Mouse (Mus musculus) lung, embryonic 16.5 days (tissue): ENCODE measurements around the gene Hdgf. TPM values are rescaled to one million over a fixed set of nuclear protein-coding genes. Genes with fewer than 3 reads are reported as not detected.

ENCODE experiments used
- ATAC-seq: fragments of 200-750 bp; cut with Nextera tagmentation; 2 replicates; pipeline ENCODE4 v1.8.0; 2017; ENCODE audit warnings: low read depth, mild to moderate bottlenecking, moderate library complexity
- H3K27ac ChIP-seq: fragments of 300-500 bp; sonication (generic); 2 replicates; pipeline ENCODE4 v1.5.1; 2014; ENCODE audit warnings: mild to moderate bottlenecking, control low read depth, low read length
- H3K27me3 ChIP-seq: fragments of 300-500 bp; sonication (generic); 2 replicates; pipeline ENCODE4 v1.6.1; 2014; ENCODE audit warnings: low read depth, low read length, mixed read lengths; ENCODE audit not compliant: control insufficient read depth, insufficient read depth
- H3K36me3 ChIP-seq: fragments of 300-500 bp; sonication (generic); 2 replicates; pipeline ENCODE4 v1.6.1; 2014; ENCODE audit warnings: low read length; ENCODE audit not compliant: control insufficient read depth, insufficient read depth
- H3K4me1 ChIP-seq: fragments of 300-500 bp; sonication (generic); replicated peaks from 2 replicates; pipeline ENCODE4 v1.6.1; 2014; ENCODE audit warnings: low read length, mixed read lengths; ENCODE audit not compliant: control insufficient read depth, insufficient read depth
- H3K4me2 ChIP-seq: fragments of 300-500 bp; sonication (generic); 2 replicates; pipeline ENCODE4 v1.6.1; 2014; ENCODE audit warnings: low read depth, low read length, control low read depth
- H3K4me3 ChIP-seq: fragments of 300-500 bp; sonication (generic); 2 replicates; pipeline ENCODE4 v1.5.1; 2014; ENCODE audit warnings: mild to moderate bottlenecking, low read length, control low read depth
- H3K9ac ChIP-seq: fragments of 300-500 bp; sonication (generic); 2 replicates; pipeline ENCODE4 v1.6.1; 2014; ENCODE audit warnings: low read length, control low read depth
- H3K9me3 ChIP-seq: fragments of 300-500 bp; sonication (generic); 2 replicates; pipeline ENCODE4 v1.6.1; 2016; ENCODE audit warnings: low read length; ENCODE audit not compliant: control insufficient read depth
- WGBS: fragments of 180-500 bp; shearing (Covaris S2); extraction: QIAGEN DNeasy Blood & Tissue Kit; methylation state at CpG from one replicate; pipeline ENCODE4 v1.1.7; 2014; 5-methylcytosine and 5-hydroxymethylcytosine counted together
- polyA plus RNA-seq: library from polyadenylated mRNA; unstranded; fragments of >200 nt; fragmentation: Nextera tagmentation; extraction: Ambion mirVana; gene quantifications from 2 replicates; pipeline ENCODE4 v1.2.1, GENCODE M21; 2015

The Hdgf gene
- polyA plus RNA-seq, 1 experiment from 2014 or later: 86.3 TPM

- Histone ChIP-seq H3K27ac (no peak overlapping the region), H3K9ac (no peak overlapping the region), H3K36me3 (peaks cover 44% of the 10 kb centered on the region), H3K4me1 (peaks cover 2% of the 10 kb centered on the region; the same call in 1 of the 2 replicates), H3K4me2 (no peak overlapping the region), H3K27me3 (no peaks in the 10 kb centered on the region), H3K4me3 (no peak overlapping the region), H3K9me3 (no peaks in the 10 kb centered on the region)
- ATAC-seq: no peak
- WGBS: 84% methylated on average over 1 of the region's 1 CpGs
Observed at GRCm38 (mm10) chr3:87918551-87918950, 12.4 kb downstream of the Hdgf start.

DNA sequence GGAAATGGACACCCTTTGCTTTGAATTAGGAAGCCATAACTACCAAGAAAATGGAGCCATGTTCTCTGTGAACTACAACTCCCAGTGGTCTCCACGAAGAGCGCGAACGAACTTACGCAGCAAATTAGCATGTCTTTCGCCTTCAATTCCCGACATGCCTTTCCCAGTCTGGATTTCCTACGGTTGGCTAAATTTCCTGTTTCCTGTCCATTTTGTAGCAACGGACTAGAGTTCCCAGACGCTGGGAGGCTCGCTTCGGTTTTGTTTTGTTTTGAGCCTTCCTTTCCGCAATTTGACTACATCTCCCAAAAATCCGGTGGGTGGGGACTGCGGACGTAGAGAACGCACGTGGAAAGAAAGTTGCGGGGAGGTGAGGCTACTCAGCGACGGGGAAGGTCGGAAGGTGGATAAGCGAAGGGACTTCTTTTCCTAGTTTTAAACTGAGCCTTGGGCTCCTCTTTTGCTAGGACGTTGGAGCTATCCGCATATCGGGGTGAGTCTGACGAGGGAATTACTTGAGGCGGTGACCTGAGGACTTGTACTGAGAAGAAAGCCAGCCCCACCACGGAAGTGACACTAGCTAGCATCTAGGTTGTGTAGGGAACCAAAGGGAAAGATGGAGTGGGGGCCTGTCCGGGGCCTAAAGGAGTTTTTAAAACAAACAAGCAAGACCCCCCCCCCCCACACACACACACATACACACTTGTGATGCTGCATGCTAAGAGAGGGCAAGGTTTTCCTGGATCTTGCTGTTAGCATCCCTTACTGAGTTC lies 13.4 kb downstream of the Hdgf start, which contains the start of gene Mrpl24:
Gene Mrpl24, plus strand, starts transcription at position 171 of the 773 bp plus-strand sequence.
- Histone ChIP-seq H3K4me1 (peaks cover 2% of the 10 kb centered on the region; the same call in 1 of the 2 replicates), H3K36me3 (peaks cover 42% of the 10 kb centered on the region)
- WGBS: under 1% methylated on average over 30 of the region's 30 CpGs

DNA sequence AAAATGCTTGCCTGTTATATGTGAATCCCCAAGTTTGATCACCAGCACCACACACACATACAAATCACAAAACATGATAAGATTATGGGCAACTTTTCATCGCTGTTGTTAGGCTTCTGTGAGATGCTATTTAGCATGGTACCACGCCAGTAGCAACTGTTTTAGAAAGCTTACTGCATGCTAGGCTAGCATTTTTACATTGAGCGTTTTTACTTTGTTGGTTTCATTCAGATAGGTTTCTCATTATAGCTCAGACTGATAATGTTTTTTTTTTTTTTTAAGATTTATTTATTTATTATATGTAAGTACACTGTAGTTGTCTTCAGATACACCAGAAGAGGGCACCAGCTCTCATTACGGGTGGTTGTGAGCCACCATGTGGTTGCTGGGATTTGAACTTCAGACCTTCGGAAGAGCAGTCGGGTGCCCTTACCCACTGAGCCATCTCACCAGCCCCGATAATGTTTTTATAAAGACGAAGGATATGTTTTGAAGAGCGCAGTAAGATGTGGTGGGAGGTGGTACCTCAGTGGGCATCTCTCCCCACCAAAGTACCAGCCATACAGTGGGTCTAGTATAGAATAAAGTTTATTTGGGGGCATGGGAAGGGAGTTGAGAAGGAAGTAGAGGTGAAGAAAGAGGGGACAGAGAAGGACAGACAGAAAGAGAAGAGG lies 14.3 kb downstream of the Hdgf start:
- no peak for ATAC-seq
- Histone ChIP-seq H3K4me2 (peak overlapping the region; percentile 62), H3K27ac (no peak overlapping the region), H3K9me3 (no peaks in the 10 kb centered on the region), H3K9ac (no peak overlapping the region; the same call in 1 of the 2 replicates), H3K4me1 (peaks cover 2% of the 10 kb centered on the region; the same call in 1 of the 2 replicates), H3K27me3 (no peaks in the 10 kb centered on the region), H3K36me3 (peaks cover 42% of the 10 kb centered on the region), H3K4me3 (peak overlapping the region; percentile 69)
- 62% methylated on average over 9 of the region's 9 CpGs for WGBS

More for the DNA sequence above, 13.4 kb downstream of the Hdgf start, which contains the start of gene Mrpl24:
- Histone ChIP-seq H3K9ac (peak within 1 kb of the TSS; percentile 78), H3K4me3 (peak within 1 kb of the TSS; percentile 69), H3K4me2 (peak within 1 kb of the TSS; percentile 62), H3K27me3 (no peaks in the 10 kb centered on the region), H3K27ac (peak within 1 kb of the TSS; percentile 90), H3K9me3 (no peaks in the 10 kb centered on the region)
- peak; percentile 88 for ATAC-seq

DNA sequence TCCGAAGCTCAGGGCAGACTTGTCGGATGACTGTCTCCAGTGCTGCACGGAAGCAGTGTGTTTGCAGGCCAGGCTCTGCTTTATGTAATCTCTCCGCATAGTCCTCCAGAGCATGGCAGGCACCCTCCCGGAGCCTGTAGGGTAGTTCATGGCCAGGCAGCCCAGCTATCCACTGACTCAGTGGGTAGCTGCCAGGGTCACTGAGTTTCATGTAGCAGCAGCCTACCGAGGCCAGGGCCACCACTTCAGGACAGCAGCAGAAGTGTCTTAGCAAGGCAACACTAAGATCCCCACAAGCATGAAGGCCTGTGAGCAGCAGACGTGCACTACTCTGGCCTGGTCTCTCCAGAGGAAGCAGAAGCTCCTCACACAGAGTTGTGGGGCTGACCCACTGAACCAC lies 18.9 kb downstream of the Hdgf start:
- 82% methylated on average over 7 of the region's 7 CpGs for WGBS
- H3K9me3 ChIP-seq: no peaks in the 10 kb centered on the region
- peaks cover 37% of the 10 kb centered on the region for H3K36me3 ChIP-seq
- no peak overlapping the region for H3K4me2 ChIP-seq
- ATAC-seq: no peak
- peaks cover 9% of the 10 kb centered on the region for H3K4me1 ChIP-seq
- no peak overlapping the region for H3K27ac ChIP-seq
- no peaks in the 10 kb centered on the region for H3K27me3 ChIP-seq
- no peak overlapping the region for H3K9ac ChIP-seq
- H3K4me3 ChIP-seq: no peak overlapping the region

DNA sequence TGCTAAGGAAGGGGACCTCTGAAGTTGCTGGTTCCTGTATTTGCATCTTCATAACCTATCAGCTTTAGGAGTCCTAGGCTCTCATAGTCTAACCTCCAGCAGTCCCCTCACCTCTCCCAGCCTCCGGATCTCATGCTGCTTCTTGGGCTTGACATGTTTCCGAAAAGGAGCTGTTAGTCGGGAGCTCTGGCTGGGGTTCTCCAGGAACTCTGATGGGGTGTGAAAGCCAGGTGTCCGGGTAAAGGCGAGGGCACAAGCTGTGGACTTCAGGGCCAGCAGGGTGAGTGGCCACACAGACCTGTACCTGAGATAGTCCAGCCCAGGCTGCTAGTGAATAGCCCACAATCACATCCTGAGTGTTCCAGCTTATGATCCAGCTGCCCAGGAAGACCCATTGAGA lies 21.3 kb downstream of the Hdgf start:
- Histone ChIP-seq H3K4me3 (no peak overlapping the region), H3K36me3 (peaks cover 36% of the 10 kb centered on the region), H3K4me1 (peaks cover 13% of the 10 kb centered on the region), H3K4me2 (no peak overlapping the region), H3K27ac (no peak overlapping the region), H3K9me3 (no peaks in the 10 kb centered on the region), H3K9ac (no peak overlapping the region), H3K27me3 (no peaks in the 10 kb centered on the region)
- ATAC-seq: no peak
- WGBS: 86% methylated on average over 5 of the region's 5 CpGs

GRCm38 (mm10) chr3:87929341-87930077 lies 23.4 kb downstream of the Hdgf start:
- peaks cover 22% of the 10 kb centered on the region for H3K36me3 ChIP-seq
- 5% methylated on average over 26 of the region's 26 CpGs for WGBS
- H3K4me1 ChIP-seq: peaks cover 15% of the 10 kb centered on the region
- no peaks in the 10 kb centered on the region for H3K9me3 ChIP-seq
- H3K4me2 ChIP-seq: peak overlapping the region; percentile 61
- H3K9ac ChIP-seq: peak overlapping the region; percentile 92
- H3K27ac ChIP-seq: peak overlapping the region; percentile 72
- H3K4me3 ChIP-seq: peak overlapping the region; percentile 90
- no peak; the same call in 1 of the 2 replicates for ATAC-seq
- no peaks in the 10 kb centered on the region for H3K27me3 ChIP-seq

GRCm38 (mm10) chr3:87930078-87930795 lies 24.1 kb downstream of the Hdgf start, which contains the start of the genes Isg20l2 and Rrnad1:
Gene Isg20l2 (plus strand): TSS chr3:87930314.
Gene Rrnad1 (minus strand): TSS chr3:87930717.
- Histone ChIP-seq H3K27me3 (no peaks in the 10 kb centered on the region), H3K9me3 (no peaks in the 10 kb centered on the region), H3K4me3 (peak within 1 kb of the TSS; percentile 90), H3K27ac (peak within 1 kb of the TSS; percentile 81), H3K36me3 (peaks cover 15% of the 10 kb centered on the region), H3K4me2 (peak within 1 kb of the TSS; percentile 62), H3K9ac (peak within 1 kb of the TSS; percentile 92), H3K4me1 (peaks cover 15% of the 10 kb centered on the region)
- ATAC-seq: peak; percentile 99
- WGBS: 0% methylated on average over 72 of the region's 78 CpGs

DNA sequence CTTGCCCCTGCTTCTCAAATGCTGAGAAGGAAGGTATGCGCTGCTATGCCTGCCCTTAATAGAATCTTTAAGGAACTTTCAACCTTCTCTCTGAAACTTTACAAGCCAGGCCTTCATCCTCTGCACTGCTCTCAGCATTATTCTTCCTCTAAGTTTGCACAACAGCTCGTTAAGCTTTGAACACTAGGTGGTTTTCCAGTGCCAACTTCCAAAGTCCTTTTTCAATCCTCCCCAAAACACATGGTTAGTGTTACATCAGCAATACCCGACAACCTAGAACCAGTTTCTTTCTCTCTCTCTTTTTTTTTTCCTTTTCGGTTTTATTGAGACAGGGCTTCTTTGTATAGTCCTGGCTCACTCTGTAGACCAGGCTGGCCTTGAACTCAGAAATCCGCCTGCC lies 27.9 kb downstream of the Hdgf start:
- 79% methylated on average over 5 of the region's 5 CpGs for WGBS
- Histone ChIP-seq H3K27me3 (no peaks in the 10 kb centered on the region), H3K36me3 (peaks cover 25% of the 10 kb centered on the region), H3K4me1 (peaks cover 13% of the 10 kb centered on the region), H3K4me3 (no peak overlapping the region), H3K4me2 (no peak overlapping the region), H3K9me3 (no peaks in the 10 kb centered on the region), H3K9ac (no peak overlapping the region), H3K27ac (no peak overlapping the region)
- no peak for ATAC-seq
